Mouse (Mus musculus): ENCODE data around the gene Pbld1. TPM values are rescaled to one million over a fixed set of nuclear protein-coding genes. Genes with fewer than 3 reads are reported as not detected.
A peak's percentile ranks its signal among the peaks of the same experiment; 100 is the strongest.

Gene Pbld1
- polyA plus RNA-seq (2015; fragmentation: Nextera tagmentation; extraction: Ambion mirVana): 13.7 and 16.0 TPM in 2 replicates

DNA sequence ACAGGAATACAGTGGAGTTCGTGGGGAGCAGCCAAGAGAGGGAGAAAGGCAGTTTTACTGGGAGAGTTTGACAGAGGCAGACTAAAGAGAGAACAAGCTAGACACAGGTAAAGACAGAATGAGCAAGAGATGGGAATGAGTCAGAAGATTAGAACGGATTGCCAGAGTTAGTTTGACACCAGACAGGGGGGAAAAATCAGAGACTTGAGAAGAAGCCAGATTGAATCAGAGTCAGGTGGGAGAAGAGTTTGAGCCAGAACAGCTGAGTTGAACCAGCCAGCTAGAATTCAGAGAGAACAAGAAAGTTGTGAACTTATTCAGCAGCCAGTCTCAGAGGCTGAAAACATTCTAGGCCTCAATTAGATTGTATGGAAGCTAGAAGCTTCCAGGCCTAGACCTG lies at the start of gene Pbld1:
TSS of gene Pbld1 (plus strand) at position 301 of the 400 bp plus-strand sequence.
- no peak for TF ChIP-seq CTCF (IDR thresholded peaks at IDR 0.05; ENCODE audit: low read depth)
- H3K4me2 ChIP-seq (ENCODE audit: low read length): no peak within 1 kb of the TSS
- peak within 1 kb of the TSS; percentile 52 for H3K27ac ChIP-seq
- H3K27me3 ChIP-seq (ENCODE audit: insufficient read depth, low read length): no peaks in the 10 kb centered on the region
- no peak for ATAC-seq (replicated peaks; ENCODE audit: low FRiP score, low read depth)
- H3K36me3 ChIP-seq (ENCODE audit: insufficient read depth, low read length): no peaks in the 10 kb centered on the region
- H3K4me1 ChIP-seq (replicated peaks; ENCODE audit: insufficient read depth, low read length): no peaks in the 10 kb centered on the region
- no peak within 1 kb of the TSS for H3K9ac ChIP-seq (ENCODE audit: low read depth, low read length)
- no peak for DNase-seq (ENCODE audit: low spot score)
- H3K9me3 ChIP-seq (replicated peaks; ENCODE audit: low read length): no peaks in the 10 kb centered on the region
- 83% methylated on average over 2 of the region's 2 CpGs for WGBS
- H3K4me3 ChIP-seq (replicated peaks; ENCODE audit: low read depth, low read length): no peak within 1 kb of the TSS

DNA sequence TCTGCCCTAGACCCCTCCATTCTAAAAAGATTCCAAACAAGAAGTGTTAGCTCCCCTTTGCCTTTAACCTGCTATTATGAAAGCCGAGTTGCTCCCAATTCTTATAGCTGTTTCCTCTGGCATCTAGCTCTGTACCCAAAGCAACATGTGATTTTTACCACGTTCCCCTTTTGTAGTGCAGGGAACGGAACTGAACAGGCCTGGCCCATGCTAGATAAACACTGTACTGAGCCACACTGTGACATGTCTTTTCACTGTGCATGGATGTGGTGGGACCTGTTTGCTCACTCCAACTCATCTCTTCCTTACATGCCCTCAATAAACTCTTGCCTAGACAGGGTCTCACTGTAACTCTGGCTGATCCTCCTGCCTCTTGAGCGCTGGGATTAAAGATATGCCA lies 49.7 kb upstream of the Pbld1 start:
- no peak for TF ChIP-seq CTCF (IDR thresholded peaks at IDR 0.05; ENCODE audit: low read depth)
- H3K27me3 ChIP-seq (ENCODE audit: insufficient read depth, low read length): no peaks in the 10 kb centered on the region
- no peaks in the 10 kb centered on the region for H3K9me3 ChIP-seq (replicated peaks; ENCODE audit: low read length)
- no peak overlapping the region for H3K4me2 ChIP-seq (ENCODE audit: low read length)
- ATAC-seq (replicated peaks; ENCODE audit: low FRiP score, low read depth) (no peak), DNase-seq (ENCODE audit: low spot score) (no peak)
- H3K27ac ChIP-seq: no peak overlapping the region
- peaks cover 50% of the 10 kb centered on the region for H3K36me3 ChIP-seq (ENCODE audit: insufficient read depth, low read length)
- no peaks in the 10 kb centered on the region for H3K4me1 ChIP-seq (replicated peaks; ENCODE audit: insufficient read depth, low read length)
- H3K4me3 ChIP-seq (replicated peaks; ENCODE audit: low read depth, low read length): no peak overlapping the region
- H3K9ac ChIP-seq (ENCODE audit: low read depth, low read length): no peak overlapping the region
- WGBS: 85% methylated on average over 4 of the region's 4 CpGs

DNA sequence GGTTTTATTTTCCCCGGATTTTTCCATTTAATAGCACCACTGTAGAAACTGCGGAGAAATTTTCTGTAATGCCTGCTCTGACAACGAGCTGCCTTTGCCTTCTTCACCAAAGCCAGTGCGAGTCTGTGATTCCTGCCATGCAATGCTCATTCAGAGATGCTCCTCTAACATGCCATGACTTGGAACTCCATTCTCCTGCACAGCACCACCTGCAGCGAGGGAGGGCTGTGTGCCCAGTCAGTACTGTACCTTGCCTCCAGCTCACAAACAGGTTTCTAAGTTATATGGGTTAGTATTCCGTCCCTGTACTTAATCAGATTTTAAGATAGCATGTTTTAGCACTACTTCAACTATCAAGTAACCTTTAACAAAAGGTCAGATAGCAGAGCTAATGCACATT lies 48.4 kb upstream of the Pbld1 start:
- H3K36me3 ChIP-seq (ENCODE audit: insufficient read depth, low read length): peaks cover 54% of the 10 kb centered on the region
- WGBS: 90% methylated on average over 6 of the region's 6 CpGs
- no peak overlapping the region for H3K4me2 ChIP-seq (ENCODE audit: low read length)
- no peaks in the 10 kb centered on the region for H3K4me1 ChIP-seq (replicated peaks; ENCODE audit: insufficient read depth, low read length)
- no peak overlapping the region for H3K4me3 ChIP-seq (replicated peaks; ENCODE audit: low read depth, low read length)
- no peaks in the 10 kb centered on the region for H3K27me3 ChIP-seq (ENCODE audit: insufficient read depth, low read length)
- H3K9ac ChIP-seq (ENCODE audit: low read depth, low read length): no peak overlapping the region
- H3K9me3 ChIP-seq (replicated peaks; ENCODE audit: low read length): no peaks in the 10 kb centered on the region
- no peak overlapping the region for H3K27ac ChIP-seq
- ATAC-seq (replicated peaks; ENCODE audit: low FRiP score, low read depth): no peak
- no peak for DNase-seq (ENCODE audit: low spot score)
- no peak for TF ChIP-seq CTCF (IDR thresholded peaks at IDR 0.05; ENCODE audit: low read depth)

GRCm38 (mm10) chr10:63013476-63013875 lies 46.5 kb upstream of the Pbld1 start:
- Histone ChIP-seq H3K36me3 (ENCODE audit: insufficient read depth, low read length) (peaks cover 59% of the 10 kb centered on the region), H3K27me3 (ENCODE audit: insufficient read depth, low read length) (no peaks in the 10 kb centered on the region), H3K9me3 (replicated peaks; ENCODE audit: low read length) (no peaks in the 10 kb centered on the region), H3K4me1 (replicated peaks; ENCODE audit: insufficient read depth, low read length) (no peaks in the 10 kb centered on the region), H3K4me3 (replicated peaks; ENCODE audit: low read depth, low read length) (no peak overlapping the region), H3K4me2 (ENCODE audit: low read length) (no peak overlapping the region), H3K27ac (no peak overlapping the region), H3K9ac (ENCODE audit: low read depth, low read length) (no peak overlapping the region)
- ATAC-seq (replicated peaks; ENCODE audit: low FRiP score, low read depth): no peak
- no peak for DNase-seq (ENCODE audit: low spot score)
- TF ChIP-seq CTCF (IDR thresholded peaks at IDR 0.05; ENCODE audit: low read depth): no peak
- WGBS: 82% methylated on average over 3 of the region's 3 CpGs

DNA sequence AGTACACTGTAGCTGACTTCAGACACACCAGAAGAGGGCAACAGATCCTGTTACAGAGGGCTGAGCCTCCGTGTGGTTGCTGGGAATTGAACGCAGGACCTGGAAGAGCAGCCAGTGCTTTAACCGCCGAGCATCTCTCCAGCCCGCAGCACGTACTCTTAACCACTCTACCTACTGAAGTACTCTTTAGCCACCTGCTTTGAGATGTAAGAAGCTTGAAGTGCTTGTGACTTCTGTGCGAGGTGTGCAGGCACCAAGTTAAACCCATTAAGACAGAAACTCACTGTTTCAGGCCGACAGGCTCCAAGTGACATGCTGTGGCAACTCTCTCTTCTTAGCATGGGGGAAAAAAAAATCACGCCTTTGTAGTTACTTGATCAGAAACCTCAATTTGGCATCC lies 45.8 kb upstream of the Pbld1 start:
- Histone ChIP-seq H3K27me3 (ENCODE audit: insufficient read depth, low read length) (no peaks in the 10 kb centered on the region), H3K4me1 (replicated peaks; ENCODE audit: insufficient read depth, low read length) (no peaks in the 10 kb centered on the region), H3K4me2 (ENCODE audit: low read length) (no peak overlapping the region), H3K9ac (ENCODE audit: low read depth, low read length) (no peak overlapping the region), H3K4me3 (replicated peaks; ENCODE audit: low read depth, low read length) (no peak overlapping the region), H3K9me3 (replicated peaks; ENCODE audit: low read length) (no peaks in the 10 kb centered on the region), H3K36me3 (ENCODE audit: insufficient read depth, low read length) (peaks cover 59% of the 10 kb centered on the region), H3K27ac (no peak overlapping the region)
- WGBS: 87% methylated on average over 9 of the region's 9 CpGs
- no peak for ATAC-seq (replicated peaks; ENCODE audit: low FRiP score, low read depth)
- DNase-seq (ENCODE audit: low spot score): no peak
- no peak for TF ChIP-seq CTCF (IDR thresholded peaks at IDR 0.05; ENCODE audit: low read depth)

GRCm38 (mm10) chr10:63019304-63019703 lies 40.7 kb upstream of the Pbld1 start:
- Histone ChIP-seq H3K4me1 (replicated peaks; ENCODE audit: insufficient read depth, low read length) (0 out of 2 replicates have a peak, but pooled peaks cover 7% of the 10 kb centered on the region), H3K4me2 (ENCODE audit: low read length) (no peak overlapping the region), H3K4me3 (replicated peaks; ENCODE audit: low read depth, low read length) (no peak overlapping the region), H3K9me3 (replicated peaks; ENCODE audit: low read length) (no peaks in the 10 kb centered on the region), H3K9ac (ENCODE audit: low read depth, low read length) (no peak overlapping the region), H3K36me3 (ENCODE audit: insufficient read depth, low read length) (peaks cover 28% of the 10 kb centered on the region), H3K27me3 (ENCODE audit: insufficient read depth, low read length) (no peaks in the 10 kb centered on the region), H3K27ac (no peak overlapping the region)
- 65% methylated on average over 6 of the region's 6 CpGs for WGBS
- ATAC-seq (replicated peaks; ENCODE audit: low FRiP score, low read depth): no peak
- TF ChIP-seq CTCF (IDR thresholded peaks at IDR 0.05; ENCODE audit: low read depth): no peak
- DNase-seq (ENCODE audit: low spot score): peak; percentile 51

DNA sequence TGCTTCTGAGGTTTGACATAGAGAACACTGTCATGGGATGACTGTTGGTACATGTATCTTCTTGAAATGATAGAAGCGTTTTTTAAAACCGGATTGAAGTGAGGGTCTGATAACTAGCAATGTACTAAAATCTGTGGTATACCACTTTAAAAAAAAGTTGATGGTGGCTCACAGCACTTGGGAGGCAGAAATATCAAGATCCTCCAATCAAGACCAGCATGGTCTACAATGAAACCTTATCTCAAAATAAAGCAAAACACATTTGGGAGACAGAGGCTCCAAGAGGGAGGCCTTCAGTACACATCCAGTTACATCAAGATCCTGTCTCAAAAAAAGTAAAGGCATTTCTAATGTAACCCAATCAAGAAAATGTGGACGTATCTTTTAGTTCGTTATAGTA lies 38.3 kb upstream of the Pbld1 start:
- Histone ChIP-seq H3K27ac (no peak overlapping the region), H3K4me1 (replicated peaks; ENCODE audit: insufficient read depth, low read length) (0 out of 2 replicates have a peak, but pooled peaks cover 24% of the 10 kb centered on the region), H3K9ac (ENCODE audit: low read depth, low read length) (peak overlapping the region; percentile 99; the same call in 1 of the 2 replicates), H3K27me3 (ENCODE audit: insufficient read depth, low read length) (no peaks in the 10 kb centered on the region), H3K4me3 (replicated peaks; ENCODE audit: low read depth, low read length) (peak overlapping the region; percentile 89), H3K4me2 (ENCODE audit: low read length) (peak overlapping the region; percentile 67), H3K9me3 (replicated peaks; ENCODE audit: low read length) (no peaks in the 10 kb centered on the region), H3K36me3 (ENCODE audit: insufficient read depth, low read length) (peaks cover 9% of the 10 kb centered on the region)
- DNase-seq (ENCODE audit: low spot score): no peak
- 28% methylated on average over 4 of the region's 4 CpGs for WGBS
- no peak for TF ChIP-seq CTCF (IDR thresholded peaks at IDR 0.05; ENCODE audit: low read depth)
- no peak for ATAC-seq (replicated peaks; ENCODE audit: low FRiP score, low read depth)
